Mouse (Mus musculus): ENCODE measurements around the gene Dscam. TPM values are rescaled to one million over a fixed set of nuclear protein-coding genes. Genes with fewer than 3 reads are reported as not detected.

Dscam gene
- polyA plus RNA-seq, 1 experiment from 2014 or later, result 0.05 TPM

- ATAC-seq (replicated peaks; ENCODE audit: low FRiP score, low read depth) (no peak), DNase-seq (ENCODE audit: low spot score) (no peak)
- 63% methylated on average over 5 of the region's 5 CpGs for WGBS
- Histone ChIP-seq H3K36me3 (ENCODE audit: insufficient read depth, low read length) (no peaks in the 10 kb centered on the region), H3K4me2 (ENCODE audit: low read length) (no peak overlapping the region), H3K9ac (ENCODE audit: low read depth, low read length) (no peak overlapping the region), H3K27ac (no peak overlapping the region), H3K4me1 (replicated peaks; ENCODE audit: insufficient read depth, low read length) (no peaks in the 10 kb centered on the region), H3K4me3 (replicated peaks; ENCODE audit: low read depth, low read length) (no peak overlapping the region), H3K9me3 (replicated peaks; ENCODE audit: low read length) (no peaks in the 10 kb centered on the region), H3K27me3 (ENCODE audit: insufficient read depth, low read length) (no peaks in the 10 kb centered on the region)
- no peak for TF ChIP-seq CTCF (IDR thresholded peaks at IDR 0.05; ENCODE audit: low read depth)
Measured at GRCm38 (mm10) chr16:96669706-96670105, 500.8 kb downstream of the Dscam start.

GRCm38 (mm10) chr16:96668478-96668877, 502.1 kb downstream of the Dscam start:
- Histone ChIP-seq H3K4me2 (ENCODE audit: low read length) (no peak overlapping the region), H3K9me3 (replicated peaks; ENCODE audit: low read length) (no peaks in the 10 kb centered on the region), H3K4me3 (replicated peaks; ENCODE audit: low read depth, low read length) (no peak overlapping the region), H3K27ac (no peak overlapping the region), H3K9ac (ENCODE audit: low read depth, low read length) (no peak overlapping the region), H3K36me3 (ENCODE audit: insufficient read depth, low read length) (no peaks in the 10 kb centered on the region), H3K27me3 (ENCODE audit: insufficient read depth, low read length) (no peaks in the 10 kb centered on the region), H3K4me1 (replicated peaks; ENCODE audit: insufficient read depth, low read length) (no peaks in the 10 kb centered on the region)
- WGBS, result 100% methylated on average over 1 of the region's 1 CpGs
- TF ChIP-seq CTCF (IDR thresholded peaks at IDR 0.05; ENCODE audit: low read depth), result no peak
- no peak for ATAC-seq (replicated peaks; ENCODE audit: low FRiP score, low read depth)
- DNase-seq (ENCODE audit: low spot score), result no peak

- 79% methylated on average over 3 of the region's 3 CpGs for WGBS
- H3K4me2 ChIP-seq (ENCODE audit: low read length), result no peak overlapping the region
- peak; percentile 29; the same call in 1 of the 2 replicates for TF ChIP-seq CTCF (IDR thresholded peaks at IDR 0.05; ENCODE audit: low read depth)
- H3K36me3 ChIP-seq (ENCODE audit: insufficient read depth, low read length), result no peaks in the 10 kb centered on the region
- DNase-seq (ENCODE audit: low spot score) (no peak), ATAC-seq (replicated peaks; ENCODE audit: low FRiP score, low read depth) (no peak)
- no peak overlapping the region for H3K27ac ChIP-seq
- H3K4me1 ChIP-seq (replicated peaks; ENCODE audit: insufficient read depth, low read length), result no peaks in the 10 kb centered on the region
- no peaks in the 10 kb centered on the region for H3K9me3 ChIP-seq (replicated peaks; ENCODE audit: low read length)
- no peak overlapping the region for H3K4me3 ChIP-seq (replicated peaks; ENCODE audit: low read depth, low read length)
- H3K27me3 ChIP-seq (ENCODE audit: insufficient read depth, low read length), result no peaks in the 10 kb centered on the region
- H3K9ac ChIP-seq (ENCODE audit: low read depth, low read length), result no peak overlapping the region
Measured at GRCm38 (mm10) chr16:96661073-96661472, 509.5 kb downstream of the Dscam start.

GRCm38 (mm10) chr16:96659275-96659674, 511.3 kb downstream of the Dscam start:
- no peak for TF ChIP-seq CTCF (IDR thresholded peaks at IDR 0.05; ENCODE audit: low read depth)
- H3K4me1 ChIP-seq (replicated peaks; ENCODE audit: insufficient read depth, low read length), result no peaks in the 10 kb centered on the region
- no peak overlapping the region for H3K4me2 ChIP-seq (ENCODE audit: low read length)
- H3K27ac ChIP-seq, result no peak overlapping the region
- no peak overlapping the region for H3K9ac ChIP-seq (ENCODE audit: low read depth, low read length)
- no peak for ATAC-seq (replicated peaks; ENCODE audit: low FRiP score, low read depth)
- WGBS, result 51% methylated on average over 5 of the region's 5 CpGs
- no peak for DNase-seq (ENCODE audit: low spot score)
- no peak overlapping the region for H3K4me3 ChIP-seq (replicated peaks; ENCODE audit: low read depth, low read length)
- no peaks in the 10 kb centered on the region for H3K36me3 ChIP-seq (ENCODE audit: insufficient read depth, low read length)
- H3K9me3 ChIP-seq (replicated peaks; ENCODE audit: low read length), result no peaks in the 10 kb centered on the region
- no peaks in the 10 kb centered on the region for H3K27me3 ChIP-seq (ENCODE audit: insufficient read depth, low read length)

- Histone ChIP-seq H3K9ac (ENCODE audit: low read depth, low read length) (no peak overlapping the region), H3K4me3 (replicated peaks; ENCODE audit: low read depth, low read length) (no peak overlapping the region), H3K4me1 (replicated peaks; ENCODE audit: insufficient read depth, low read length) (no peaks in the 10 kb centered on the region), H3K27ac (no peak overlapping the region), H3K4me2 (ENCODE audit: low read length) (no peak overlapping the region), H3K27me3 (ENCODE audit: insufficient read depth, low read length) (no peaks in the 10 kb centered on the region), H3K36me3 (ENCODE audit: insufficient read depth, low read length) (no peaks in the 10 kb centered on the region), H3K9me3 (replicated peaks; ENCODE audit: low read length) (no peaks in the 10 kb centered on the region)
- no peak for DNase-seq (ENCODE audit: low spot score)
- WGBS, result 87% methylated on average over 4 of the region's 4 CpGs
- no peak for TF ChIP-seq CTCF (IDR thresholded peaks at IDR 0.05; ENCODE audit: low read depth)
- no peak for ATAC-seq (replicated peaks; ENCODE audit: low FRiP score, low read depth)
Measured at GRCm38 (mm10) chr16:96655548-96655947, 515.0 kb downstream of the Dscam start.

- no peak overlapping the region for H3K4me3 ChIP-seq (replicated peaks; ENCODE audit: low read depth, low read length)
- H3K27me3 ChIP-seq (ENCODE audit: insufficient read depth, low read length), result no peaks in the 10 kb centered on the region
- no peak for DNase-seq (ENCODE audit: low spot score)
- no peak for TF ChIP-seq CTCF (IDR thresholded peaks at IDR 0.05; ENCODE audit: low read depth)
- no peaks in the 10 kb centered on the region for H3K9me3 ChIP-seq (replicated peaks; ENCODE audit: low read length)
- H3K9ac ChIP-seq (ENCODE audit: low read depth, low read length), result no peak overlapping the region
- no peaks in the 10 kb centered on the region for H3K36me3 ChIP-seq (ENCODE audit: insufficient read depth, low read length)
- no peak overlapping the region for H3K4me2 ChIP-seq (ENCODE audit: low read length)
- H3K4me1 ChIP-seq (replicated peaks; ENCODE audit: insufficient read depth, low read length), result no peaks in the 10 kb centered on the region
- 92% methylated on average over 4 of the region's 4 CpGs for WGBS
- no peak overlapping the region for H3K27ac ChIP-seq
- no peak for ATAC-seq (replicated peaks; ENCODE audit: low FRiP score, low read depth)
Measured at GRCm38 (mm10) chr16:96654054-96654453, 516.5 kb downstream of the Dscam start.

GRCm38 (mm10) chr16:96651444-96651843, 519.1 kb downstream of the Dscam start:
- Histone ChIP-seq H3K9ac (ENCODE audit: low read depth, low read length) (no peak overlapping the region), H3K27ac (no peak overlapping the region), H3K27me3 (ENCODE audit: insufficient read depth, low read length) (no peaks in the 10 kb centered on the region), H3K4me2 (ENCODE audit: low read length) (no peak overlapping the region), H3K4me1 (replicated peaks; ENCODE audit: insufficient read depth, low read length) (no peaks in the 10 kb centered on the region), H3K4me3 (replicated peaks; ENCODE audit: low read depth, low read length) (no peak overlapping the region), H3K36me3 (ENCODE audit: insufficient read depth, low read length) (no peaks in the 10 kb centered on the region), H3K9me3 (replicated peaks; ENCODE audit: low read length) (no peaks in the 10 kb centered on the region)
- WGBS, result 81% methylated on average over 3 of the region's 3 CpGs
- no peak for TF ChIP-seq CTCF (IDR thresholded peaks at IDR 0.05; ENCODE audit: low read depth)
- ATAC-seq (replicated peaks; ENCODE audit: low FRiP score, low read depth), result no peak
- no peak for DNase-seq (ENCODE audit: low spot score)

All from kidney, postnatal 0 days (tissue).